Mouse (Mus musculus): ENCODE measurements around the gene Rpap2. TPM values are rescaled to one million over a fixed set of nuclear protein-coding genes. Genes with fewer than 3 reads are reported as not detected.

The Rpap2 gene
- polyA plus RNA-seq, 1 experiment from 2014 or later = 27.6 TPM

Other genes starting within 250 kb of the Rpap2 start
- gene Ephx4, start 194.6 kb upstream of the Rpap2 start, polyA plus RNA-seq (2014; fragmentation: Nextera tagmentation; extraction: Ambion mirVana) = 0.93 and 2.9 TPM in 2 replicates
- gene Lpcat2b, start 165.8 kb upstream of the Rpap2 start, polyA plus RNA-seq (2014; fragmentation: Nextera tagmentation; extraction: Ambion mirVana) = not detected in 2 replicates
- 14.7 and 19.9 TPM in 2 replicates for gene Btbd8, start 159.4 kb upstream of the Rpap2 start, polyA plus RNA-seq (2014; fragmentation: Nextera tagmentation; extraction: Ambion mirVana)
- 0.84 and 0.89 TPM in 2 replicates for gene Gm42669, start 89.8 kb upstream of the Rpap2 start, polyA plus RNA-seq (2014; fragmentation: Nextera tagmentation; extraction: Ambion mirVana)
- gene 1700028K03Rik, start 62.7 kb upstream of the Rpap2 start, polyA plus RNA-seq (2014; fragmentation: Nextera tagmentation; extraction: Ambion mirVana) = 0.17 and 0.28 TPM in 2 replicates
- 43.3 and 45.5 TPM in 2 replicates for gene Glmn, start 515 bp downstream of the Rpap2 start, polyA plus RNA-seq (2014; fragmentation: Nextera tagmentation; extraction: Ambion mirVana)
- gene Gfi1, start 128.7 kb downstream of the Rpap2 start, polyA plus RNA-seq (2014; fragmentation: Nextera tagmentation; extraction: Ambion mirVana) = not detected in 2 replicates
- 0.18 and 0.33 TPM in 2 replicates for gene Ube2d2b, start 232.7 kb downstream of the Rpap2 start, polyA plus RNA-seq (2014; fragmentation: Nextera tagmentation; extraction: Ambion mirVana)

Data from midbrain, embryonic 14.5 days (tissue).